Mouse (Mus musculus): Measurements from ENCODE around the gene Enpp5.

Gene Enpp5

GRCm38 (mm10) chr17:44078631-44079350, at the start of gene Enpp5:
Enpp5 (plus strand) TSS chr17:44078813.
- in situ Hi-C loops (cut with MboI, MseI) = loop anchor here (10.0 kb wide), 1 partner anchor 176 kb away; no protein-coding TSS in a partner anchor

DNA sequence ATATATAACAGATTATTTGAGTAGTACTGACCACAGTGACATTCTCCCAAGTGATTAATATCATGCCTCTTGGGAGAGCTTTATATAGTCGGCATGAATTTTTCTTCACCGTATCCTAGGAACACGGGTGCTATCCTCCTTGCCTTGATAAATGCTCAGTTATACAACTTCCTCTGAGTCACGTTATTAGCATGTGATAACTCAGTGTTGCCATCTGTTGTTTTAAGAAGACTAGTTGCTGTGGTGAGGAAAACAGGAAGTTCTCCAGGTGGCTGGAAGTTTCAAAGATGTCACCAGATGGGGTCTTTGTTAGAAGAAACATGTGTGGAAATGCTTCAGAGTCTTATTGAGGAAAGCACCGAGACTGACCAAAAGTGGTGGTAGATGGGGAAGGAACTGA, 49.0 kb upstream of the Enpp5 start:
- in situ Hi-C loops (cut with MboI, MseI) = no loop called here

DNA sequence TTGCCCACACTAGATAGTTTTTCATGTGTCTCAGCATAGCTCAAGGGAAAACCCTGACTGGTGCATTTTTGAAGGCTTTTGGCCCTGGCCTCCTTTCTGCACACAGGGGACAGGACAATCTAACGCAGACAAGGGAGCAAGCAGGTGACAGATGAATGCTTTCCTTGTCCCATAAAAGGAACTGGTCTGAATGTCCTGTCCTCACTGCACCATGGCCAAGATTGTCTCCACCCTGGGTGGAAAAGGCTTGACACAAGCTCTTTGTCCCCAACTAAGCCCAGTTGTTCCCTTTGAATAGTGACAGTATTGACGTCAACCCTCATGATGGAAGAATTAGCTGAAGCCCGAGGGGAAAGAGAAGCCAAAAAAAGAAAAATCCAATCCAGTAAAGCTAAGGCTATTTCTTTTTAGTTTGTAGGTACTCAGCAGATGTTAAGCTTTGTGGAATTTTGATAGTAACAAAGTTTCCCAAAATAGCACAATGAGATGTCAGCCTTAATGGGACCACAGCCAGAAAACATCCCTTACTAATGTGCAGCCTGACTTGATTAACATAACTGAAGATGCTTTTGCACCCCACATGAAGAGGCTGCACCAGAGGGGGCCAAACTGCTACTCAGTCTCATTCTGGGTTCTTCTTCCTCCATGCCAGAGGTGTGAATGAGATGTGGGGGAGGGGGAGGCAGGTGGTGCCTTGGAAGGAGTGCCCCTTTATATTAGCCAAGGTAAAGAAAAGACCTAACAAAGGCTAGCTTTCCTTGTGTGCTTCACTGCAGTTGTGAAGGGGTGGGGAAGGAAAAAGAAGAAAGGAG, 47.6 kb upstream of the Enpp5 start:
- in situ Hi-C loops (cut with MboI, MseI) = no loop called here

DNA sequence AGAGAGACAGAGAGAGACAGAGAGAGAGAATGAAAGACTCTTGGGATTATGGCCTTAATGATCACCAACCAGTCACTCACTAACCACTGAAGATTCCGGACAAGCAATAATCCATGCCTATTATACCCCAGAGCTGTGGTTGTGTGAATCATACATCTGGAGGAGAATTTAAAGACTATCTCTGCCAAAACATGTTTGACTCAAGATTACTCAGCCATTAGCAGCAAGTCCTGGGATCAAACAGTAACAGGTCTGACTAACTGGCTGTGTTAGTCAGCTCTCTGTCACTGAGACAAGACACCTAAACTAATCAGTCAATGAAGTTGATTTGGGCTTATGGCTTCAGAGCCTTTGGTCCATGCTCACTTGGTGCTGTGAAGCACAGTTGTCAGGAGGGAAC, 43.6 kb upstream of the Enpp5 start:
- in situ Hi-C loops (cut with MboI, MseI) = no loop called here

DNA sequence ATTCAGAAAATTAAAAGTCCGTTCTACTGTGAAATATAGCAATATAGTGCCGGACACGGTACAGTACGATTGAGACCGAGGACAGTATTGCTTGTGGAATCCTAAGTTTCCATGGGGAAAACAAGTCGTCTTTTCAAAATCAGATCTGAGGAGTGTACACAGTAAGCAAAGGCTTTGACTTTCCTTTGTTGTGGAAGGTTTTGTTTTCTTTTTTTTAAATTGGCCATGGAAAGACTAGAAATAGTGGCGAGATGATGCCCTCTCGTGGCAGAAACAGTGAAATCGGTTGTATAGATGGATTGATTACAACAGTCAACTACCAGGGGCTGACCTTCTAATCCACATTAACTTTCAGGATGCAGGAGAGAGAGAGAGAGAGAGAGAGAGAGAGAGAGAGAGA, 40.0 kb upstream of the Enpp5 start:
- in situ Hi-C loops (cut with MboI, MseI) = no loop called here

GRCm38 (mm10) chr17:44040449-44040848, 38.2 kb upstream of the Enpp5 start:
- in situ Hi-C loops (cut with MboI, MseI) = no loop called here

- in situ Hi-C loops (cut with MboI, MseI) = no loop called here
These were observed 36.3 kb upstream of the Enpp5 start for GRCm38 (mm10) chr17:44042301-44042700.

- in situ Hi-C loops (cut with MboI, MseI) = no loop called here
These were observed 35.8 kb upstream of the Enpp5 start for GRCm38 (mm10) chr17:44042861-44043260.

- in situ Hi-C loops (cut with MboI, MseI) = no loop called here
These were observed 25.2 kb upstream of the Enpp5 start for GRCm38 (mm10) chr17:44053427-44053826.

DNA sequence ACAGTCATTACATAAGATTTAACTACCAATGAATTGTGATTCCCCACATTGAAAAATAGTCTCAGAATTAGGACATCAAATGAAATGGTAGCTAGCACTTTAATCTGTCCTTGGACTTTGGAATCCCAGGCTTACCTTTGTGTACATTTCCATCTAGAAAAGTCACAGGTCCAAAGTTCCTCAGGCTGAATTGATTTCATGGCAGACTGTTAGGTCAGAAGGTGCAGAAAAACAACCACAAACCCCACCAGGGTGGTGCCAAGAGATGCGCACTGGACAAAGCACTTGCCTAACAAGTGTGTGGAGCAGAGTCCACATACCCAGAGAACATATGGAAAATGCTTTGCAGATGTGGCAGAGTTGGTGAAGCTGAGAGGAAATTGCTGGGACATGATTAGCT, 21.5 kb upstream of the Enpp5 start:
- in situ Hi-C loops (cut with MboI, MseI) = no loop called here

DNA sequence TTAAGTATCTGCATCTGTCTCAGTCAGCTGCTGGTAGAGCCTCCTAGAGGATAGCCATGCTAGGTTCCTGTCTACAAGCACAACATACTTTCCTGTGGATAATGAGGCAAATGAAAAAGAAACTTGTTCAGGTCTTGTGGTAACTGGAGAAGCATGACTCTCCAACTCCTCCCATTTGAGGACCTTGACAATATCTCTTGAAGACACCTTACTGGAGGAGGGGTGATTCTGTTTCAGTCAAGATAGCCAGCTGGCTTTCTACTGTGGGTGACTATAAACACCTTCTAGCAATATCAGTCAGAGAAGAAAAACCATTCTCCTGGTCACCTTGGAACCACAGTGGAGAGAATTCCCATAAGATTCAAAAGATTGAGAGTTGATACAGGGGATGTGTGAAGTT, 20.5 kb upstream of the Enpp5 start:
- in situ Hi-C loops (cut with MboI, MseI) = no loop called here

GRCm38 (mm10) chr17:44060781-44061180, 17.8 kb upstream of the Enpp5 start:
- in situ Hi-C loops (cut with MboI, MseI) = no loop called here

DNA sequence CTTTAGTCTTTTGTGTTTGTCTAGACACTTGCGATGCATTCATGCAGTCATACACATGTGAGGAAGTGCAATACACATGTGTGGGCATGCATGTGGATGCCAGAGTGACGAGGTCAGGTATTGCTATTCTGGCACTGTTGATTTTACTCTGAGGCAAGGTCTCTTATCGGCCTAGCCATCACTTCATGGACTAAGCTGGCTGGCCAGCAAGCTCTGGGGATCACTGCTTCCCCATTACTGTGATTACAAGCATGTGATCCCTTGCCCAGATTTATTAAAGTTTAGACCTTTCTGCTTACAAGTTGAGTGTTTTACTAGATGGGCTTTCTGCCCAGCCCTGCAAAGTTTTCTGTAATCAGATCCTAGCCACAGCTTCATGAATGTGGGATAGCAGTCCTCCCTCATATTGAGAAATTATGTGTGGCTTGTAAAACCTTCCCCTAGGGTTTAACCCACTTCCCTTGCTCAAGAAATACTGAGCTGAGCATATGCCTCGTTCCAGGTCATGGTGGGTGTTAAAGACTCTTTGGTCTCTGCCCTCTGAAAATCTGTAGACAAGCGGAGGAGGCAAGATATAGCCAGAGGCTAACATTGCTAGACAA, 17.2 kb upstream of the Enpp5 start:
- in situ Hi-C loops (cut with MboI, MseI) = no loop called here

DNA sequence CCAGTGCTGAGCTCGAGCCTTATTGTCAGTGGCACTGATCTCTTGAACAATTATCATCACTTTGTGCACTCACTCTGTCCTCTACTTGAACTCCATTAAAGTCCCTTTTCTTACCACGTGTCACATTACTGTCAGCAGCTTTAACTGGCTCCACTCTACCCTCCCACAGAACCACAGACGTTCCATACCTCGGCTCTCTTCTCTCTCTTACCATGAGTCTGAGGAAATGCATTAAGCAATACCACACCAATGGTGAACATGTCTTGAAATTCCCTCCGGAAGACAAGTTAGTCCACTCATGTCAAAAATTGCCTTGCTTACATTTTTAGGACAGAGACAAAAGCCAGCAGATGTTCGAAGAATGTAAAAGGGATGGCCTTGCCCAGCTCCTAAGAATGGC, 9.7 kb upstream of the Enpp5 start:
- in situ Hi-C loops (cut with MboI, MseI) = no loop called here

GRCm38 (mm10) chr17:44071680-44072079, 6.9 kb upstream of the Enpp5 start:
- in situ Hi-C loops (cut with MboI, MseI) = loop anchor here (10.0 kb wide), 1 partner anchor 183 kb away; no protein-coding TSS in a partner anchor

DNA sequence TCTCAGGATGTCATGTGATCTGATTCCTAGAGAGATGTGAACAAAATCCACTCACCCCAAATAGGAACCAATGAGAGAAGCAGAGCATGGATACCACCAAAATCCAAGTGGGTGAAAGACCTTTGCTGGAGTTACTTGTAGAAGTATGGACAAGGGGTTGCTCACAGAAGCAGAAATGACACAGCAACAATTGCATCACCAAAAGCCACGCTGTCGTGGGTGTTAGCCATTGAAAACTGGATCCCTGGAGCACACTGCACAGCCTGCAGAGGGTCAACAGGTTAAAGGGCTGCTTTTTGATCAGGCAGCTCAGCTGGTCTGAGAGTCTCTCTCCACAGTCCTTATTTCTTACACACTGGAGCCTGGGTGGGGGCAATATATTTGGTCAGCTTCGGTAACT, 3.0 kb upstream of the Enpp5 start:
- in situ Hi-C loops (cut with MboI, MseI) = loop anchor here (10.0 kb wide), 1 partner anchor 179 kb away; no protein-coding TSS in a partner anchor

DNA sequence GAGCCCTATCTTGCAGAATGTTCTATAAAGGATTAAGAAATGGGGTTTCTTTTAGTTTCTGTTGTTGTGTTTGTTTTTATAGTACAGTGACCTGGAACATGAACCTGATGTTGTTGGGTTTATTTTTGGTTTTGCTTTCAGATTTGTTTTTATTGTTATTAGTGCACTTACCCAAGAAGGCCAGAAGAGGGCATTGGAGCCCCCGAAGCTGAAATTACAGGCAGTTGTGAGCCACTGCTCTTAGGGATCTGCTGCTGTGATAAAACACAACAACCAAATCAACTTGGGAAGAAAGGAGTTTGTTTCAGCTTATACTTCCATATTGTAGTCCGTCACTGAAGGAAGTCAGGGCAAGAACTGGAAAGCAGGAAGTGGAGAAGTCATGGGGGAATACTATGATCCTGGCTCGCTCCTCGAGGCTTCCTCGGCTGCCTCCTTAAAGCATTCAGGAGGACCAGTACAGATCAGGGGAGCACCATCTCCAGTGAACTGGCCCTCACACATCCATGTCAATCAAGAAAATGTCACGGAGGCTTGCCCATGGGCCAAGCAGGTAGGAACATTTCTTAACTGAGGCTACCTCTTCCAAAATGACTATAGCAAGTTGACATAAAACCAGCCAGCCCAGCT, 2.4 kb upstream of the Enpp5 start:
- in situ Hi-C loops (cut with MboI, MseI) = loop anchor here (10.0 kb wide), 1 partner anchor 179 kb away; no protein-coding TSS in a partner anchor

GRCm38 (mm10) chr17:44077146-44077842, 1.3 kb upstream of the Enpp5 start:
- in situ Hi-C loops (cut with MboI, MseI) = loop anchor here (10.0 kb wide), 1 partner anchor 178 kb away; no protein-coding TSS in a partner anchor

DNA sequence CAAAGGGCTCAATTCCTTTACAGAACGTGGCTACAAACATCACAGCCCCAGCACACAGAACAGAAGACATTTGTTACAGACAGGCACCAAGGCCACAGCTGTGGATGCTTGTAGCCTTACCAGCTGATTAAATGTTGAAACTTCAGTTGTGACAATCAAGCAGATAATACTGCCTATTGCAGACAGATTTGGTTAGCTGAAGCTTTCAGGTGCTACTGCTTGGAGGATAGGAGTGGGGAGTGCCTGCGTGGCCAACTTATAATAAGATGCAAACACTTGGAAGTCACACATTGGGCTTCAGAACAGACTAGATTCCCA, 811 bp upstream of the Enpp5 start:
- in situ Hi-C loops (cut with MboI, MseI) = loop anchor here (10.0 kb wide), 1 partner anchor 177 kb away; no protein-coding TSS in a partner anchor

GRCm38 (mm10) chr17:44083156-44083555, 4.5 kb downstream of the Enpp5 start:
- in situ Hi-C loops (cut with MboI, MseI) = loop anchor here (5.0 kb wide), 1 partner anchor 44 kb away; no protein-coding TSS in a partner anchor

- in situ Hi-C loops (cut with MboI, MseI) = no loop called here
These were observed 9.6 kb downstream of the Enpp5 start for GRCm38 (mm10) chr17:44088226-44088625.
